Mouse (Mus musculus) heart, adult 9 months (tissue): ENCODE data around the gene Nsmce1.
"Not testable (repeated sequence)": the region's sequence is repeated elsewhere in the genome, so short reads cannot be mapped to it uniquely, and the experiment has no call there.

ENCODE experiments used
- DNase-seq, 2 experiments: peaks; one replicate each; pipeline ENCODE4 v3.0.0; 2022; ENCODE audit warnings: low spot score in 2 of 2

Nsmce1 gene

DNA sequence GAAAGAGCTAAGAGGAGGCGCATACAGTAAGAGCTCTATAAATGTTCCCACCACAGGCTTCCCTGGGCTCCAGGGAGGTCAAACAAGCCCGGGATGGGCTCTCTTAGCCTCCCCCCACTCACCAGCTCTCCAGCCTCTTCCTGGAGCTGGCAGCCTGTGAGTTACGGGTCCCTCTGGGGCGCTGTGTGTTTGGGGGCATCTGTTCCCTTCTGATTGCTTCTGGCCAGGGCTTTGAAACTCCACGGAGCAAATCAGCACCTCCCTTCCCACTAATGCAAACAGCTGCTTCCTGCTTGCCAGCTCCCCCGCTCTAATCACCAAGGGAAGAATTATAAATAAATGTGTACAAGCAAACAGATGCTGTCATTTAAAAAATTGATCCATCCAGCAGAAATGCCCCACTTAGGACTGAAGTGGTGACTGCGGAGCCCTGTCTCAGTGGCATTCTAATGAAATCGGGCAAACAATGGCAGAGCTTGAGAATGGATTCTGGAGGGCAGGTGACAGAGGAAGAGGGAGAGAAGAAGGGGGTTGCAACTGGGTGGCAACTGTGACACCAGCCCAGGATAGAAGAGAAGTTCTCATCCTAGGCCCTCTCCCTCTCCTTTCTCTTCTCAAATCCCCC lies 56.6 kb downstream of the Nsmce1 start:
- no peak for DNase-seq

DNA sequence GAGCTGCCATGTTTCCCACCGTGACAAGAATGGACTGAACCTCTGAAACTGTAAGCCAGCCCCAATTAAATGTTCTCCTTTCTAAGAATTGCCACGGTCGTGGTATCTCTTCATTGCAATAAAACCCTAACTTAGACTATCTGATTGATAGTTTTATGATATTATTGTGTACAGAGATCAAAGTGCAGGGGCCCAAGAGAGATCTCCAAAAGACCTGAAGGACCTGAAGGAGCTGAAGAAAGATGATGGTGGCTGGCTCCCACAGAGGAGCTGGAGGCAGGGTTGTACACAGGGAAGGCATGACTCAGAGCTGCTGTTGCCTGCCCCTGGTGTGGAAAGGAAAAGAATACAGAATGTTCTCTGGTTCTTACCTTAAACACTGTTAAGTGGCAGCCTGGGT lies 57.5 kb downstream of the Nsmce1 start:
- DNase-seq = no peak

DNA sequence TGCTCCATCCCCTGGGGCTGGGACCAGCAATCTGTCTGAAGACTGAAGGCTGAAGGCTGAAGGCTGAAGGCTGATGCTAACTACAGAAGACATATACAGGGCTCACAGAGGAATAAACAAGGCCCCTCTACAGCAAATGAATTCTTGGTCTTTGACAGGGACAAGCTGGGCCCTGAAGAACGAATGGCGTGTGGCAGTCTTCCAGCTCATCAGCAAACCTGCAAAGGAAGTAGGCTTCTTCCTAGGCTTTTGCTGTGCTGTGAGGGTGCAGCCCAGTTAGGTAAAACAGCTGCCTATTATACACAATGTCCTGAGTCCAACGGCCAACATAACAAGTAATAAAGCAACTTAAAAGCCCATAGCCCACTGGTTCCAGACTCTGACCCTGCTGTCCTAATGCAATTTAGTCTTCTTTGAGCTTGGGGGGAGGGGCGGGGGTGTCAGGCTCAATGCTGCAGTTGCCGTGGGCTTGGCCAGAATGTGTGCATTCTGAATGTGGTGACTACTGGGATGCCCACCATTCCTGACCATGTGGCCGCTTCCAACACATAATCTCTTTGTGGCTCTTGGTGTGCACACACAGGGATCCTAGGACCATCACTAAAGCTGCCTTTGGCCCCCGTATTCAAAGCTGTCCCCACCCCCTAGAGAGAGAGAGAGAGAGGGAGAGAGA lies 61.1 kb downstream of the Nsmce1 start:
- no peak for DNase-seq

DNA sequence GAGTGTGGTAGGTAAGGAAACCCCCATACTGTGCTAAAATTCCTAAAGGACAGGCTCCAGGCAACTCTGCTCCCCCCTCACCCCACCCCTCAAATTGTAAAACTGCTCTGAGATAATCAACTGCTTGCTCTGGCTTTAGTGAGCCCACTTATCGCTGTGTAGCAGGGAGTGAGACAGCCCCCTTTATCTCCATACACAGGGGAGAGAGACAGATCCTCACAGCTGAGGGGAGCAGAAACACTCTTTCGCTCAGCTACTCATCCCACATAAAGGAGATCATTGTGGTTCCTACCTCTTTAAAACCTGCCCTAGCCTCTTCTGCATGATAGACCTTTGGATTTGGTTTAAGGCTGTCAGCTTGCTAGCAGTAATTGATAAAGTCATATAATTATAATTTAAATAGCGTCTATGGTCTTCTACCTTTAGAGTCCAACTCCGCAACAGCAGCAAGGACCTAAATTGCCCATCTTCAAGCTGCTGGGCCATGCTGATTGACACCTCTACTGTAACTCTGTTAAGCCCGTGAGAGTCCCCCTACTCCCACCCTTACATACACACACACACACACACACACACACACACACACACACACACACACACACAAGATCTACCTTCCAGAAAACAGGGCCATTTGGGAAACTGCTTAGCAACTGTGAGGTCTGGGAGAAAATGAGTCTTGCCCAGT lies 62.4 kb downstream of the Nsmce1 start:
- DNase-seq = not testable (repeated sequence)

DNA sequence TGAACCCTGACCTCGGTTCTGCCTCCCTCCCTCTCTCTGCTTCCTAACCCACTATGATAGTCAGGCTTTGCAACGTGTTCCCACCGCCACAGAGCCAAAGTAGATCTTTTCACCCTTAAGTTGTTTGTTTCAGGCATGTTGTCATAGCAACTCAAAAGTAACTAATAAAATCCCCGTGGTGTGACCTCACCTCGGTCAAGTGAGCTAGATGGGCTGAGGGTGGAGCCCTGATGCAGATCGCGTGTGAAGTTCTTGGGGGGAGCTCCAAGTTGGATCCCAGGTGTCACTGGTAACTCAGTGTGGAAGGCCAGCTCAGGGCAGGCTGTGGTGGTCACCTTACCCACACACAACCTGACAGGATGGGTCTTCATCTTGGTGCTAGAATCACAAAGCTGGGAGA lies 63.0 kb downstream of the Nsmce1 start:
- DNase-seq = no peak

DNA sequence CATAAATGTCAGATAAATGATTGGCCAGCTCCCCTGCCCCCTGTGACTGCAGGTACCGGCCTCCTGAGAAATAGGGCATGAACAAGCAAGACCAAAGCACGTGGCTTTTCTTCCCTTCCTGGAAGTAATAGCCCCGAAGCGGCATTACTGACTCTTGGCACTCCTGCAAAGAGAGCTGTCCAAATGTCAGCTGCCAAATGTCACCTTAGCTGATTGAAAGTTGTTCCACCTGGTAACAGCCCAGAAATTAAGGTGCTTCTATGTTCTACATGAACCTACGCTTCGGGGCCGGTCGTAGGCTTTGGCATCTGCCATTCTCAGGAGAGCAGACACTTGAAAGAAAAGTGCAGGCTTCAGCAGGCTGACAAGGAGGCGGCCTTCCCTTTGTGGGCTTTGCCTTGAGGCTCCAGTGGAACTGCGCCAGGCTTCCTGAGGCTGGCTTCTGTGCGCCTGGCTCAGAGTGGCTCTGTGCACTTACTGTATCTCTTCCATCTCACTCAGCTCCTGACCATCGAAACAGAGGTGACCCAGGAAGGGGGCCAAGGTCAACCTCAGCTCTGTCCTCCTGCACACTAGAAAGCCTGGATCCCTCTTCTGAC lies 63.8 kb downstream of the Nsmce1 start:
- no peak for DNase-seq

DNA sequence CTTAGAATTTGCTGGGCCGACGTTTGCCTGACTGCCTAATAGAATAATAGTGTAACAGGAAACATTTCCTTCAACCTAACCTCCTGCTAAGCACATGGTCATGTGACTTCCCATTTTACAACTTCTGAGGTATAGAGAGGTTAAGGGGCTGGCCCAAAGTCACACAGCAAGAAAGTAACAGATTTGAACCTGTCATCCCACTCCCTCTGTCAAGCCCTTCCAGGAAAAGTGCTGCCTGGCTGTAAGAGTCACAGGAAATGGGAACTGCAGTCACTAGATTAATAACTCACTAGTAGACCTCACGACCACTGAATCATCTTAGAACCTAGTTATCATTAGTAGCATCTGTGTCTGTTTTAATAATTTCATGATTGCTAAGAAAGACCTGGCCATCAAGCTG lies 68.3 kb downstream of the Nsmce1 start:
- no peak for DNase-seq

DNA sequence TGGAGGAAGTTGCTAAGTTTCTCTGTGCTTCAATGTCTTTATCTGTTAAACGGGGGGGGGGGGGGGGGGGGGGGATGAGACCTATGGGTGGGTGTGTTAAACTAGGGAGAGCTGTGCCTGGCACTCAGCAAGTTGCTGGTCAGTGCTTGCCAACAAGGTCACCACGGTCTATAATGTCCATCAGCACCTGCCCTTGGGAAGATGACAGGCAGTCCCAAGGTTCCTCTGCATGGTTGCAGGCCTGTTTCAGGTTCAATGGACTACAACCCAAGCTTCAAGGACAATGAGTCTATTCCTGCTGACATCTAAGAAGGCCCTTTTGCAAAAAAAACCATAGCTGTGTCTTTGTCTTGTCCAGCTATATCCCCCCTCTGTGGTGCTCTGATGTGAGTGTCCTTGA lies 69.5 kb downstream of the Nsmce1 start:
- no peak for DNase-seq

DNA sequence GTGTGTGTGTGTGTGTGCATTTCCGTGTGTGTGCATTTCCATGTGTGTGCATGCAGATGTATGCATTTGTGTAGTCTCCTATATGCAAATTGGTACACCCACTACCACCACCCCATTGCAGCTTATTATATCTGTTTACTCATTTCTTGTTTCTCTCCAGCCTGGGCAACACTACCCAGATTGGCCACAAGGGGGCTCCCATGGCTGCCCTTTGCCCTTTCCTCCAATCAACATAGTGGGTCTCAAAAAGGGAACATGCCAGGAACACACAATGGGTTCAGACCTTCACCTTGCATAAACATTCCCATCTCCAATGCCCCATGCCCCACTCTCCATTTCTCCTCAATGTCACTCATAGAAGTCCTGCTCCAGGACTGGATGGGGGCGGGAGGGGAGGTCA lies 71.2 kb downstream of the Nsmce1 start:
- DNase-seq = no peak

DNA sequence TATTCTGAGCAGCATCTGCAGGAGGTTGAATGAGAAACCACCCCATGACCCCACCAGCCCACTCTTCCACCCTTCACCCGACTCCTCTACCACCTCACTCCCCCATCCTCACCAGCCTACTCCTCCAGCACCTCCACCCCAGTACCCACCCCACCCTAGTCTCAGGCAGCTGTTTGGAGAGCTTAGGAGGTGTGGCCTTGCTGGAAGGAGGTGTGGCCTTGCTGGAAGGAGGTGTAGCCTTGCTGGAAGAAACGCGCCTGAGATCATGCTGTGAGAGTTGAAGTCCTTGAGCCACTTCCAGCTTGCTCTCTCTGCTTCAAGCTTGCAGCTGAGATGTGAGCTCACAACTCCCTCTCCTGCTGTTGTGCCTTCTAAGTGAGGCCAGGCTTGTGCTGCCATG lies 73.0 kb downstream of the Nsmce1 start:
- DNase-seq = no peak
